In genomic region chr8:105481453-105481852, GRCm38 (mm10) we compare ENCODE assay signal across 9 mouse cellular contexts. TPM values are rescaled to one million over a fixed set of nuclear protein-coding genes. Genes with fewer than 3 reads are reported as not detected.
DNase-seq lines count a peak whose midpoint lies in the region; ATAC-seq and TF ChIP-seq lines count a peak whose summit lies in the region.
"Had no signal": no experiment of that assay in that cellular context is flagged by ENCODE, and none has a peak within 500 bp of the region (broad histone marks: within the 10 kb centered on the region; RNA-seq: fewer than 3 reads in every experiment).

No protein-coding gene starts in this region.

- H3K9me3 ChIP-seq in midbrain, embryonic 10.5 days (replicated peaks) = no peaks in the 10 kb centered on the region
- no peaks in the 10 kb centered on the region for H3K9me3 ChIP-seq in midbrain, embryonic 13.5 days
- no peaks in the 10 kb centered on the region for H3K9me3 ChIP-seq in embryonic facial prominence, embryonic 12.5 days
- H3K9me3 ChIP-seq: stomach, embryonic 15.5 days had no signal

- no peaks in the 10 kb centered on the region for H3K4me1 ChIP-seq in cerebellum, adult 2 months (ENCODE audit: control insufficient read depth, insufficient read depth, low read length)
- H3K4me1 ChIP-seq in midbrain, embryonic 10.5 days = peaks cover 39% of the 10 kb centered on the region
- H3K4me1 ChIP-seq in midbrain, embryonic 13.5 days (replicated peaks) = peaks cover 25% of the 10 kb centered on the region
- H3K4me1 ChIP-seq in embryonic facial prominence, embryonic 12.5 days = peaks cover 28% of the 10 kb centered on the region

- no peaks in the 10 kb centered on the region for H3K27me3 ChIP-seq in cerebellum, adult 2 months (ENCODE audit: control insufficient read depth, insufficient read depth, low read length)
- H3K27me3 ChIP-seq in midbrain, embryonic 10.5 days (ENCODE audit: low read depth, poor library complexity, severe bottlenecking) = peaks cover 15% of the 10 kb centered on the region
- no peaks in the 10 kb centered on the region for H3K27me3 ChIP-seq in midbrain, embryonic 13.5 days
- H3K27me3 ChIP-seq in embryonic facial prominence, embryonic 12.5 days = peaks cover 4% of the 10 kb centered on the region; the same call in 1 of the 2 replicates
- H3K27me3 ChIP-seq: stomach, embryonic 15.5 days had no signal

- no peak for ATAC-seq in midbrain, embryonic 13.5 days
- ATAC-seq in embryonic facial prominence, embryonic 12.5 days (ENCODE audit: insufficient number of reproducible peaks, insufficient read depth, low FRiP score, low TSS enrichment) = no peak

- no peak overlapping the region for H3K27ac ChIP-seq in cerebellum, adult 2 months (ENCODE audit: insufficient read depth, low read length)
- H3K27ac ChIP-seq in midbrain, embryonic 10.5 days (replicated peaks) = no peak overlapping the region; the same call in 1 of the 2 replicates
- H3K27ac ChIP-seq in midbrain, embryonic 13.5 days = no peak overlapping the region
- H3K27ac ChIP-seq in embryonic facial prominence, embryonic 12.5 days = peak overlapping the region; percentile 50; the same call in 1 of the 2 replicates
- H3K27ac ChIP-seq: stomach, embryonic 15.5 days had no signal

- H3K36me3 ChIP-seq in midbrain, embryonic 10.5 days = peaks cover 14% of the 10 kb centered on the region
- peaks cover 16% of the 10 kb centered on the region; the same call in 1 of the 2 replicates for H3K36me3 ChIP-seq in midbrain, embryonic 13.5 days
- no peaks in the 10 kb centered on the region for H3K36me3 ChIP-seq in embryonic facial prominence, embryonic 12.5 days

- H3K9ac ChIP-seq in midbrain, embryonic 13.5 days (replicated peaks) = no peak overlapping the region
- H3K9ac ChIP-seq in embryonic facial prominence, embryonic 12.5 days = no peak overlapping the region
- H3K9ac ChIP-seq: stomach, embryonic 15.5 days had no signal

- TF ChIP-seq POLR2A in cerebellum, adult 2 months (IDR thresholded peaks at IDR 0.05; ENCODE audit: borderline replicate concordance, insufficient read depth, low read length) = no peak

- 72% methylated on average over 6 of the region's 6 CpGs for WGBS in cerebellum, adult 2 months
- 67% methylated on average over 6 of the region's 6 CpGs for WGBS in midbrain, embryonic 10.5 days
- 67% methylated on average over 6 of the region's 6 CpGs for WGBS in midbrain, embryonic 13.5 days
- WGBS in embryonic facial prominence, embryonic 12.5 days = 68% methylated on average over 6 of the region's 6 CpGs

- peak; percentile 67 for TF ChIP-seq CTCF in cerebellum, adult 2 months (IDR thresholded peaks at IDR 0.05; ENCODE audit: borderline replicate concordance, insufficient read depth, low read depth, low read length)

- no peak for DNase-seq in cerebellum, adult 2 months
- no peak for DNase-seq in cerebellum, adult 11-12 months
- DNase-seq in midbrain, embryonic 10.5 days (ENCODE audit: low spot score) = peak; percentile 50
- DNase-seq in lung, postnatal 36 days = peak; percentile 62
- DNase-seq in Muller cell, postnatal 12 days (ENCODE audit: inconsistent ontology term) = no peak
- DNase-seq in gastrocnemius, adult 8-10 months (ENCODE audit: low spot score in 2 of 2) = no peak

- H3K4me2 ChIP-seq in midbrain, embryonic 13.5 days (replicated peaks) = no peak overlapping the region
- H3K4me2 ChIP-seq in embryonic facial prominence, embryonic 12.5 days (replicated peaks) = no peak overlapping the region
- H3K4me2 ChIP-seq: stomach, embryonic 15.5 days had no signal

- no peak overlapping the region for H3K4me3 ChIP-seq in cerebellum, adult 2 months (replicated peaks; ENCODE audit: insufficient read depth, low read depth, low read length)
- H3K4me3 ChIP-seq in midbrain, embryonic 10.5 days = no peak overlapping the region
- H3K4me3 ChIP-seq in midbrain, embryonic 13.5 days (replicated peaks) = no peak overlapping the region
- no peak overlapping the region for H3K4me3 ChIP-seq in embryonic facial prominence, embryonic 12.5 days
- H3K4me3 ChIP-seq: stomach, embryonic 15.5 days had no signal

RNA-seq across cellular contexts. Expression of gene Tppp3, which starts 10.1 kb away (rescaled TPM):
- polyA plus RNA-seq in cerebellum, adult 2 months (2012; rRNA removed) = 286 and 297 TPM in 2 replicates
- 94.4 and 100.0 TPM in 2 replicates for polyA plus RNA-seq in midbrain, embryonic 10.5 days (2016; fragmentation: Nextera tagmentation; extraction: Ambion mirVana)
- polyA plus RNA-seq in midbrain, embryonic 13.5 days (2015; fragmentation: Nextera tagmentation; extraction: Ambion mirVana) = 93.1 and 111 TPM in 2 replicates
- 44.6 and 51.1 TPM in 2 replicates for polyA plus RNA-seq in embryonic facial prominence, embryonic 12.5 days (2016; fragmentation: Nextera tagmentation; extraction: Ambion mirVana)
- 10 to 100 TPM; 22.7 to 38.8 (median 34.2) TPM for total RNA-seq in gastrocnemius, adult 8-10 months (2022)

RNA-seq across cellular contexts. Expression of gene Zdhhc1, which starts 15.2 kb away (rescaled TPM):
- 64.7 and 67.9 TPM in 2 replicates for polyA plus RNA-seq in cerebellum, adult 2 months (2012; rRNA removed)
- polyA plus RNA-seq in midbrain, embryonic 10.5 days (2016; fragmentation: Nextera tagmentation; extraction: Ambion mirVana) = 18.6 and 24.0 TPM in 2 replicates
- 26.2 and 31.3 TPM in 2 replicates for polyA plus RNA-seq in midbrain, embryonic 13.5 days (2015; fragmentation: Nextera tagmentation; extraction: Ambion mirVana)
- 38.3 and 41.8 TPM in 2 replicates for polyA plus RNA-seq in embryonic facial prominence, embryonic 12.5 days (2016; fragmentation: Nextera tagmentation; extraction: Ambion mirVana)
- 10 to 100 TPM; 10.3 to 11.7 (median 11.4) TPM for total RNA-seq in gastrocnemius, adult 8-10 months (2022)

RNA-seq across cellular contexts. Expression of gene Hsd11b2, which starts 37.1 kb away (rescaled TPM):
- 0.08 TPM in 1 of 2 replicates, not detected in the other for polyA plus RNA-seq in cerebellum, adult 2 months (2012; rRNA removed)
- polyA plus RNA-seq in midbrain, embryonic 10.5 days (2016; fragmentation: Nextera tagmentation; extraction: Ambion mirVana) = 28.8 and 30.2 TPM in 2 replicates
- 11.6 and 16.9 TPM in 2 replicates for polyA plus RNA-seq in midbrain, embryonic 13.5 days (2015; fragmentation: Nextera tagmentation; extraction: Ambion mirVana)
- polyA plus RNA-seq in embryonic facial prominence, embryonic 12.5 days (2016; fragmentation: Nextera tagmentation; extraction: Ambion mirVana) = 6.1 and 6.6 TPM in 2 replicates
- total RNA-seq in gastrocnemius, adult 8-10 months (2022) = under 1 TPM in 2 of 4 experiments, not detected in 2; 0.12 to 0.62 TPM

Comparison
In these comparisons a context has a peak if more than half of its experiments do, and no peak if none do; other contexts are left out.
1. DNase-seq: peak in midbrain, embryonic 10.5 days (single experiment) and lung, postnatal 36 days (single experiment); none in cerebellum, adult 2 months (0 of 2), cerebellum, adult 11-12 months (single experiment), Muller cell, postnatal 12 days (single experiment) and gastrocnemius, adult 8-10 months (0 of 2).